Comparison of ENCODE assay signal across 8 mouse cellular contexts in the genomic region with DNA sequence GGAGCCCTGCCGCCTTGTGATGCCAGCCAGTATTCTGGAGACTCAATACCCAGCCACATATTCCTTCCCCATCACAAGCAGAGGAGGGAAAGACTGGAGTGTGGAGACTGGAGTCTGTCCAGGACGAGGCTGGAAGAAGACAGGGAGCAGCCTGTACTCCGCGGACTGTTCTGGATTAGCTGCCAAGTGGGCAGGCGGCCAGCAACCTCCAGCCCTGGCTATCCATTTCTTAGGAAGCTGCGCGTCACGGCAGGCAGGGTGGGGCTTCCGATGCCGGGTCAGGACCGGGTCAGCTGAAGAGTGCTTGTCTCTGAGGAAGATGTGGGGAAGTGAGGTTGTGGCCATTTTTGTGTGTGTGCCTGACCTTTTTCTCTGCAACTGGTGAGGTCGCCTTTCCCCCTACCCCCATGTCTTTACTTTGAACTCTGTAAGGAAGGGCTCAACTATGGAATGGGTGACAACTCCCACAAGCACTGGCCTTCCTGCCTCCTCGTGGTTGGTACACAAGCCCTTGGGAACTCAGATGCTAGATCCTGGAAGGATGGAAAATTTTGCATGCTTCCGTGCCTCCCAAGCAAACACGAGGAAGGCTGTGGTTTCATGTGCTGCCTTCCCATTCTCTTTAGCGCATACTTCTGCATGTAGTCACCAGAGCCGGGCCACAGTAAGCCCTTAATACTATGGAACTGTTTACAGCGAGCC.
A peak's percentile ranks its signal among the peaks of the same experiment; 100 is the strongest.
DNase-seq lines count a peak whose midpoint lies in the region; ATAC-seq and TF ChIP-seq lines count a peak whose summit lies in the region.

No protein-coding gene starts in this region.

- H3K4me2 ChIP-seq in forebrain, embryonic 14.5 days (ENCODE audit: low read length): peak overlapping the region; percentile 56
- peak overlapping the region; percentile 65 for H3K4me2 ChIP-seq in heart, postnatal 0 days (ENCODE audit: low read depth, low read length)
- H3K4me2 ChIP-seq in liver, embryonic 13.5 days: no peak overlapping the region
- peak overlapping the region; percentile 62 for H3K4me2 ChIP-seq in neural tube, embryonic 13.5 days

- peak; percentile 11 for DNase-seq in 416B (ENCODE audit: low read depth)
- DNase-seq in forebrain, embryonic 14.5 days (ENCODE audit: low spot score): peak; percentile 81
- DNase-seq in heart, postnatal 0 days (ENCODE audit: low spot score): peak; percentile 95
- DNase-seq in kidney, postnatal 4 days: peak; percentile 98
- DNase-seq in liver, embryonic 13.5 days: peak; percentile 3
- DNase-seq in thymus, postnatal 4 days: peak; percentile 22

- peak; percentile 92 for ATAC-seq in forebrain, embryonic 14.5 days
- ATAC-seq in heart, postnatal 0 days (ENCODE audit: insufficient read depth, low read depth): peak; percentile 96
- peak; percentile 48; the same call in 1 of the 2 replicates for ATAC-seq in liver, embryonic 13.5 days (ENCODE audit: low read depth)
- peak; percentile 92 for ATAC-seq in neural tube, embryonic 13.5 days (ENCODE audit: low read depth)

- H3K4me1 ChIP-seq in brown adipose tissue, adult 24 weeks (ENCODE audit: control insufficient read depth, insufficient read depth, insufficient read length, low read length): no peaks in the 10 kb centered on the region
- 0 out of 2 replicates have a peak, but pooled peaks cover 3% of the 10 kb centered on the region for H3K4me1 ChIP-seq in forebrain, embryonic 14.5 days (ENCODE audit: control insufficient read depth, insufficient read depth, low read length)
- peaks cover 7% of the 10 kb centered on the region for H3K4me1 ChIP-seq in heart, postnatal 0 days (ENCODE audit: control insufficient read depth, insufficient read depth)
- no peaks in the 10 kb centered on the region for H3K4me1 ChIP-seq in liver, embryonic 13.5 days (replicated peaks)
- H3K4me1 ChIP-seq in neural tube, embryonic 13.5 days (replicated peaks): peaks cover 15% of the 10 kb centered on the region

- no peaks in the 10 kb centered on the region for H3K27me3 ChIP-seq in forebrain, embryonic 14.5 days (replicated peaks; ENCODE audit: control insufficient read depth, insufficient read depth, low read length)
- no peaks in the 10 kb centered on the region for H3K27me3 ChIP-seq in heart, postnatal 0 days (ENCODE audit: control insufficient read depth, insufficient read depth, low read length)
- H3K27me3 ChIP-seq in liver, embryonic 13.5 days: no peaks in the 10 kb centered on the region
- no peaks in the 10 kb centered on the region for H3K27me3 ChIP-seq in neural tube, embryonic 13.5 days

- no peak for TF ChIP-seq CTCF in heart, postnatal 0 days (IDR thresholded peaks at IDR 0.05; ENCODE audit: low read depth)

- H3K9me3 ChIP-seq in forebrain, embryonic 14.5 days (replicated peaks; ENCODE audit: control insufficient read depth, low read length): no peaks in the 10 kb centered on the region
- H3K9me3 ChIP-seq in heart, postnatal 0 days (replicated peaks; ENCODE audit: control insufficient read depth, low read length): no peaks in the 10 kb centered on the region
- H3K9me3 ChIP-seq in liver, embryonic 13.5 days (replicated peaks): no peaks in the 10 kb centered on the region
- H3K9me3 ChIP-seq in neural tube, embryonic 13.5 days: no peaks in the 10 kb centered on the region

- H3K36me3 ChIP-seq in forebrain, embryonic 14.5 days (ENCODE audit: control insufficient read depth, insufficient read depth, low read length): no peaks in the 10 kb centered on the region
- H3K36me3 ChIP-seq in heart, postnatal 0 days (replicated peaks; ENCODE audit: control insufficient read depth, insufficient read depth, low read length): no peaks in the 10 kb centered on the region
- H3K36me3 ChIP-seq in liver, embryonic 13.5 days: no peaks in the 10 kb centered on the region
- no peaks in the 10 kb centered on the region for H3K36me3 ChIP-seq in neural tube, embryonic 13.5 days

- H3K9ac ChIP-seq in forebrain, embryonic 14.5 days (ENCODE audit: low read length): peak overlapping the region; percentile 33; the same call in 1 of the 2 replicates
- H3K9ac ChIP-seq in heart, postnatal 0 days (replicated peaks; ENCODE audit: low read depth, low read length): no peak overlapping the region
- no peak overlapping the region for H3K9ac ChIP-seq in liver, embryonic 13.5 days
- peak overlapping the region; percentile 38; the same call in 1 of the 2 replicates for H3K9ac ChIP-seq in neural tube, embryonic 13.5 days

- peak overlapping the region; percentile 98 for H3K27ac ChIP-seq in brown adipose tissue, adult 24 weeks (replicated peaks; ENCODE audit: low read depth, low read length)
- H3K27ac ChIP-seq in forebrain, embryonic 14.5 days (ENCODE audit: low read depth, low read length): peak overlapping the region; percentile 44; the same call in 1 of the 2 replicates
- H3K27ac ChIP-seq in heart, postnatal 0 days (ENCODE audit: low read depth): peak overlapping the region; percentile 80
- H3K27ac ChIP-seq in liver, embryonic 13.5 days: no peak overlapping the region
- H3K27ac ChIP-seq in neural tube, embryonic 13.5 days (replicated peaks): peak overlapping the region; percentile 68

- H3K4me3 ChIP-seq in brown adipose tissue, adult 24 weeks (ENCODE audit: insufficient read depth, low read depth, low read length): no peak overlapping the region
- H3K4me3 ChIP-seq in forebrain, embryonic 14.5 days (ENCODE audit: low read depth, low read length): no peak overlapping the region
- H3K4me3 ChIP-seq in heart, postnatal 0 days (ENCODE audit: low read depth, low read length): no peak overlapping the region
- no peak overlapping the region for H3K4me3 ChIP-seq in liver, embryonic 13.5 days (replicated peaks)
- no peak overlapping the region for H3K4me3 ChIP-seq in neural tube, embryonic 13.5 days

- TF ChIP-seq EP300 in heart, postnatal 0 days (IDR thresholded peaks at IDR 0.05; ENCODE audit: low read depth): peak; percentile 93

- WGBS in forebrain, embryonic 14.5 days: 44% methylated on average over 18 of the region's 18 CpGs
- WGBS in heart, postnatal 0 days: 14% methylated on average over 18 of the region's 18 CpGs
- 41% methylated on average over 18 of the region's 18 CpGs for WGBS in liver, embryonic 13.5 days (ENCODE audit: insufficient replicate concordance)
- WGBS in neural tube, embryonic 13.5 days: 53% methylated on average over 18 of the region's 18 CpGs

Comparison
In these comparisons a context has a peak if more than half of its experiments do, and no peak if none do; other contexts are left out.
1. DNase-seq: peak in every context shown above with its lines; median percentile 98 in kidney, postnatal 4 days; 95 in heart, postnatal 0 days; 81 in forebrain, embryonic 14.5 days; 22 in thymus, postnatal 4 days; 11 in 416B; 3 in liver, embryonic 13.5 days.
2. H3K9ac ChIP-seq: peak in forebrain, embryonic 14.5 days (single experiment) and neural tube, embryonic 13.5 days (single experiment); none in heart, postnatal 0 days (single experiment) and liver, embryonic 13.5 days (single experiment).
3. Peak in every context shown above with its lines, with median percentiles within 50 percentile points of each other: ATAC-seq.